Mouse (Mus musculus) forebrain, embryonic 10.5 days (tissue): Measurements from ENCODE around the gene Acad8. TPM values are rescaled to one million over a fixed set of nuclear protein-coding genes. Genes with fewer than 3 reads are reported as not detected.

Experiments
- DNase-seq: peaks from one replicate; pipeline ENCODE4 v3.0.0-alpha.2; 2017; ENCODE audit warnings: low spot score; ENCODE audit errors: extremely low spot score
- H3K27ac ChIP-seq: fragments of 300-500 bp; sonication (generic); 2 replicates; pipeline ENCODE4 v1.5.1; 2016; ENCODE audit warnings: mild to moderate bottlenecking
- H3K27me3 ChIP-seq: fragments of 300-500 bp; sonication (generic); 2 replicates; pipeline ENCODE4 v1.6.1; 2016; ENCODE audit warnings: mild to moderate bottlenecking; ENCODE audit not compliant: poor library complexity, severe bottlenecking
- H3K36me3 ChIP-seq: fragments of 300-500 bp; sonication (generic); replicated peaks from 2 replicates; pipeline ENCODE4 v1.6.1; 2016; ENCODE audit warnings: mild to moderate bottlenecking, moderate library complexity
- H3K4me1 ChIP-seq: fragments of 300-500 bp; sonication (generic); 2 replicates; pipeline ENCODE4 v1.6.1; 2016
- H3K4me3 ChIP-seq: fragments of 300-500 bp; sonication (generic); 2 replicates; pipeline ENCODE4 v1.5.1; 2016; ENCODE audit warnings: mild to moderate bottlenecking, moderate library complexity
- H3K9me3 ChIP-seq: fragments of 300-500 bp; sonication (generic); 2 replicates; pipeline ENCODE4 v1.6.1; 2016; ENCODE audit warnings: mild to moderate bottlenecking, moderate library complexity
- WGBS: fragments of 180-500 bp; shearing (Covaris S2); methylation state at CpG from one replicate; pipeline ENCODE4 v1.1.7; 2016; 5-methylcytosine and 5-hydroxymethylcytosine counted together
- polyA plus RNA-seq: library from polyadenylated mRNA; unstranded; fragments of >200 nt; fragmentation: Nextera tagmentation; extraction: Ambion mirVana; gene quantifications from 2 replicates; pipeline ENCODE4 v1.2.1, GENCODE M21; 2016

The Acad8 gene
- polyA plus RNA-seq, 1 experiment from 2014 or later: 44.2 TPM

GRCm38 (mm10) chr9:27005231-27005630 lies 5.9 kb upstream of the Acad8 start:
- H3K9me3 ChIP-seq: no peaks in the 10 kb centered on the region
- peaks cover 83% of the 10 kb centered on the region for H3K36me3 ChIP-seq
- DNase-seq: no peak
- H3K27ac ChIP-seq: no peak overlapping the region
- 94% methylated on average over 3 of the region's 3 CpGs for WGBS
- H3K27me3 ChIP-seq: no peaks in the 10 kb centered on the region
- H3K4me3 ChIP-seq: no peak overlapping the region
- peaks cover 14% of the 10 kb centered on the region for H3K4me1 ChIP-seq

GRCm38 (mm10) chr9:26998669-26999460 lies 501 bp downstream of the Acad8 start:
- Histone ChIP-seq H3K36me3 (peaks cover 23% of the 10 kb centered on the region), H3K27me3 (no peaks in the 10 kb centered on the region), H3K4me1 (peaks cover 33% of the 10 kb centered on the region), H3K9me3 (no peaks in the 10 kb centered on the region), H3K27ac (peak overlapping the region; percentile 92), H3K4me3 (peak overlapping the region; percentile 78)
- DNase-seq: no peak
- 4% methylated on average over 29 of the region's 29 CpGs for WGBS

DNA sequence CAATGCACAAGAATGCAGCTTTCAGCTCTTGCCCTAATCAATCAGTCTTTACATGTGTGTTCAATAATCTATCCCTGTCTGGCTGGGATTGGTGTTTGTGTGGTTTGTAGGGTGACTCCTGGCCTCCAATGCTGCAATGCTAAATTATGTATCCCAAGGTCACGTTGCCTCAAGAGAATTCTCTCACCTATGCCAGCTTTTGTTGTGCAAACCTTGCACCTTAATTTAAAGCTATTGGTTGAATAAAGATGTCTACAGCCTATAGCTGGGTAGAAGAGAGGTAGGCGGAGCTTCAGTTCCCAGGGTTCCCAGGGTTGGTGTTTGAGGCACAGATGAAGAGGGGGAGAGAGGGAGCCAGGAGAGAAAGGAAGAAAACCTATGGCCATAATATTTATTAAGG lies 1.9 kb downstream of the Acad8 start:
- peaks cover 33% of the 10 kb centered on the region for H3K4me1 ChIP-seq
- no peaks in the 10 kb centered on the region for H3K27me3 ChIP-seq
- H3K9me3 ChIP-seq: no peaks in the 10 kb centered on the region
- no peak overlapping the region for H3K4me3 ChIP-seq
- H3K27ac ChIP-seq: no peak overlapping the region
- no peak for DNase-seq
- 88% methylated on average over 2 of the region's 2 CpGs for WGBS
- peaks cover 9% of the 10 kb centered on the region for H3K36me3 ChIP-seq

- no peaks in the 10 kb centered on the region for H3K27me3 ChIP-seq
- H3K4me3 ChIP-seq: no peak overlapping the region
- peaks cover 9% of the 10 kb centered on the region for H3K36me3 ChIP-seq
- 84% methylated on average over 3 of the region's 3 CpGs for WGBS
- no peak for DNase-seq
- peaks cover 33% of the 10 kb centered on the region for H3K4me1 ChIP-seq
- H3K27ac ChIP-seq: no peak overlapping the region
- no peaks in the 10 kb centered on the region for H3K9me3 ChIP-seq
Measured at GRCm38 (mm10) chr9:26997062-26997461, 2.3 kb downstream of the Acad8 start.

GRCm38 (mm10) chr9:26993900-26994299 lies 5.5 kb downstream of the Acad8 start:
- H3K36me3 ChIP-seq: peaks cover 40% of the 10 kb centered on the region
- WGBS: 83% methylated on average over 3 of the region's 3 CpGs

DNA sequence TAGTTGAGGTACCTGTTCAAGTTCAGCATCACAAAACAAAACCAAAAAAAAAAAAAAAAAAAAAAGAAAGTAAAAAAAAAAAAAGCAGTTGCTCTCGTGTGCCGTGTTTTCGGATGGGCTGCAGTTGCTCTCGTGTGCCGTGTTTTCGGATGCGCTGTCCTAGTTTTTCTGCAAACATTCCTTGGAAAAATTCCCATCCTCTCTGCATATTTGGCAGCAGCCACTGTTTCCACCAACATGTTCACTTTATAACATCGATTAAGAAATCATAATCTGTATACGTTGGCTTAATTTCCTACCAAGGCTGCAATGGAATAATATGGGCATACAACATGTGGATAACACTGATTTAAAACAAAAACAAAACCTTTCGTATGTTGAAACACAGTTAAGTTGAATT lies 6.2 kb downstream of the Acad8 start:
- no peak overlapping the region for H3K4me3 ChIP-seq
- peaks cover 8% of the 10 kb centered on the region for H3K4me1 ChIP-seq
- no peak overlapping the region for H3K27ac ChIP-seq
- H3K36me3 ChIP-seq: peaks cover 48% of the 10 kb centered on the region
- 95% methylated on average over 10 of the region's 10 CpGs for WGBS
- no peak for DNase-seq
- no peaks in the 10 kb centered on the region for H3K27me3 ChIP-seq
- no peaks in the 10 kb centered on the region for H3K9me3 ChIP-seq

More at GRCm38 (mm10) chr9:26993900-26994299, 5.5 kb downstream of the Acad8 start:
- Histone ChIP-seq H3K27ac (no peak overlapping the region), H3K27me3 (no peaks in the 10 kb centered on the region), H3K4me1 (peaks cover 16% of the 10 kb centered on the region), H3K9me3 (no peaks in the 10 kb centered on the region), H3K4me3 (no peak overlapping the region)
- no peak for DNase-seq

DNA sequence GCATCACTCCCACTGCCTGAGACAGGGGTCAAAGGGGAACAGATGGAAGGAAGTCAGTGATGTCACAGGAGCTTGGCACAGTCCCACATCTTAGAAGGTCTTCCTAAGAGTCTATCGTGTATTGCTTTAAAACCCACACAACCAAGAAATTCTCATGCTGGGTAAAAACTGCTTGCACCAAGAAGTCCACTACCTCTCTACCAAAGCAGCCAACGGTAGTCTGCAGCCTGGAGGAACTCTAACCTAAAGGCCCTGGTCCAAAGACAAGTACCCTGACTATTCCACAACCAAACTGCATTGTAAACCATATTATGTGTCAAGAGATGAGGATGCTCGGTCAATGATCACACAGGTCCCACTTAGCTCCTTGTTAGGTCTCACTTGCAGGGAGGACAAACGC lies 9.2 kb downstream of the Acad8 start:
- WGBS: 94% methylated on average over 4 of the region's 4 CpGs
- H3K36me3 ChIP-seq: peaks cover 73% of the 10 kb centered on the region
- H3K4me3 ChIP-seq: no peak overlapping the region
- no peak for DNase-seq
- no peaks in the 10 kb centered on the region for H3K9me3 ChIP-seq
- no peaks in the 10 kb centered on the region for H3K4me1 ChIP-seq
- no peak overlapping the region for H3K27ac ChIP-seq
- no peaks in the 10 kb centered on the region for H3K27me3 ChIP-seq

GRCm38 (mm10) chr9:26985668-26986277 lies 13.6 kb downstream of the Acad8 start:
- no peaks in the 10 kb centered on the region for H3K9me3 ChIP-seq
- no peak for DNase-seq
- H3K4me3 ChIP-seq: no peak overlapping the region
- H3K27ac ChIP-seq: no peak overlapping the region
- no peaks in the 10 kb centered on the region for H3K27me3 ChIP-seq
- peaks cover 79% of the 10 kb centered on the region for H3K36me3 ChIP-seq
- 93% methylated on average over 6 of the region's 6 CpGs for WGBS
- H3K4me1 ChIP-seq: no peaks in the 10 kb centered on the region

DNA sequence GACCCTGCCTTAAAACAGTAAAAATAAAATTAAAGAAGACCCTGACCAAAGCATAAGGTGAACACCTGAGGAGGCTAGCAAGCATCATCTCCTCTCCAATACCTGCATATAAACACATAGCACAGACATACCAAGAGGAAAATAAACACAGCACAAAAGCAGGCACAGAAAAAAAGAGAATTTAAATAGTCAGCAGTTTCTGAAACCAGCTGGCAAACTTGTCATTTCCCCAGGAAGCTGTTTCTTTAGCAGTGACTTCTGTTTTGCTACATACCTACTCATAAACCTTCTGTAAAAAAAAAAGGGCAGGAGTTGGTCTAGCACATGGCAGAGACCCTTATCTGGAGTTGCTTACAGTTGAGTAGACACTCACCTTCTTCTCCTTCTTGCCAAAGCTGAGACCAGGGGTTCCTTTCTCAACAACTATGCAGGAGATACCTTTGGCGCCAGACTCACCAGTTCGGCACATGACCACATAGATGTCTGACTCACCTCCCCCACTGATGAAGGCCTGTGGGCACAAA lies 14.2 kb downstream of the Acad8 start:
- H3K36me3 ChIP-seq: peaks cover 78% of the 10 kb centered on the region
- H3K4me3 ChIP-seq: no peak overlapping the region
- H3K9me3 ChIP-seq: no peaks in the 10 kb centered on the region
- H3K27ac ChIP-seq: no peak overlapping the region
- DNase-seq: no peak
- no peaks in the 10 kb centered on the region for H3K27me3 ChIP-seq
- H3K4me1 ChIP-seq: no peaks in the 10 kb centered on the region
- 98% methylated on average over 2 of the region's 2 CpGs for WGBS

DNA sequence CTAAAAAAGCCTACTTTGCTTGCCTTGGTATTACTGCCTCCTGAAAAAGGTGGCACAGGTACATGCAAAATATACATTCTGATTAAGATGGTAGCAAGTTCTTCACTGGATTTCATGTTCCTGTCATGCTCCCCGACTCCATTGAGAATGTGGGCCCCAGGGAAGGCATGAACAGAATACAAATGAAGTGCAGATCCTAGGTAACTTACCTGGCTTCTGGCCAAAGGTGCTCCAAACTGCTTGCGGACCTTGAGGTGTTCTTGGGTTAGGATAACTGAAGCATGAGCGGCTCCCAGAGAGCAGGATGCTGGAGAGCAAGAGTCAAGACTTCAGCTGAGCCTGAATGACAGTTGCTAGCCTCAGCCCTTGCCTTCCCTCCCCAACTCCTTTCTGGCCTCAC lies 20.6 kb downstream of the Acad8 start:
- Histone ChIP-seq H3K27ac (no peak overlapping the region), H3K4me3 (no peak overlapping the region), H3K4me1 (no peaks in the 10 kb centered on the region), H3K36me3 (peaks cover 74% of the 10 kb centered on the region), H3K9me3 (no peaks in the 10 kb centered on the region), H3K27me3 (no peaks in the 10 kb centered on the region)
- WGBS: 92% methylated on average over 3 of the region's 3 CpGs
- DNase-seq: no peak

- H3K27ac ChIP-seq: no peak overlapping the region
- no peak overlapping the region for H3K4me3 ChIP-seq
- no peak for DNase-seq
- 92% methylated on average over 9 of the region's 9 CpGs for WGBS
- no peaks in the 10 kb centered on the region for H3K9me3 ChIP-seq
- H3K4me1 ChIP-seq: no peaks in the 10 kb centered on the region
- H3K36me3 ChIP-seq: peaks cover 76% of the 10 kb centered on the region
- H3K27me3 ChIP-seq: no peaks in the 10 kb centered on the region
Measured at GRCm38 (mm10) chr9:26977754-26978153, 21.6 kb downstream of the Acad8 start.

- H3K27me3 ChIP-seq: no peaks in the 10 kb centered on the region
- H3K27ac ChIP-seq: no peak overlapping the region
- WGBS: 83% methylated on average over 2 of the region's 2 CpGs
Measured at GRCm38 (mm10) chr9:26947790-26948189, 51.6 kb downstream of the Acad8 start.

DNA sequence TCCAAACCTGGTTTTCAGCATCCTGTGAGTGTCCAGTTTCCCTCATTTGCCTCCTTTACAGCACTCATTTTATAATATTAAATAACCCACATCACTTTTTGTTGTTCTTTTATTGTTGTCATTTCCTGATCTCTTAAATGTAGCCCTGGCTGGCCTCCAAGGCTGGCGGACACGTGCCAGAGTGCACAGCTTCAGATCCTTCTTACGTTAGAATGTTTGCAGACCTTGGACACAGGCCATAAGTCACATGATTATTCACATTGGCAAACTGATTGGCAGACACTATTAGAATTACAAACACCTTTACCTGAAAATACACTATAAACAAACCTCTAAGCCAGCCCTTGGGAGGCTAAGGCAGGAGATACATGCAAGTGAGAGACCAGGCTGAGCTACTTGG lies 75.2 kb downstream of the Acad8 start:
- H3K9me3 ChIP-seq: no peaks in the 10 kb centered on the region
- DNase-seq: no peak

More at GRCm38 (mm10) chr9:26947790-26948189, 51.6 kb downstream of the Acad8 start:
- H3K36me3 ChIP-seq: no peaks in the 10 kb centered on the region
- H3K4me1 ChIP-seq: no peaks in the 10 kb centered on the region
- H3K9me3 ChIP-seq: peaks cover 20% of the 10 kb centered on the region; the same call in 1 of the 2 replicates
- no peak for DNase-seq
- no peak overlapping the region for H3K4me3 ChIP-seq

More for the DNA sequence above, 75.2 kb downstream of the Acad8 start:
- H3K27ac ChIP-seq: no peak overlapping the region
- H3K4me1 ChIP-seq: no peaks in the 10 kb centered on the region
- no peak overlapping the region for H3K4me3 ChIP-seq
- 96% methylated on average over 3 of the region's 3 CpGs for WGBS
- H3K36me3 ChIP-seq: no peaks in the 10 kb centered on the region
- H3K27me3 ChIP-seq: no peaks in the 10 kb centered on the region
